ENCODE assay signal across 10 mouse cellular contexts in the genomic region with DNA sequence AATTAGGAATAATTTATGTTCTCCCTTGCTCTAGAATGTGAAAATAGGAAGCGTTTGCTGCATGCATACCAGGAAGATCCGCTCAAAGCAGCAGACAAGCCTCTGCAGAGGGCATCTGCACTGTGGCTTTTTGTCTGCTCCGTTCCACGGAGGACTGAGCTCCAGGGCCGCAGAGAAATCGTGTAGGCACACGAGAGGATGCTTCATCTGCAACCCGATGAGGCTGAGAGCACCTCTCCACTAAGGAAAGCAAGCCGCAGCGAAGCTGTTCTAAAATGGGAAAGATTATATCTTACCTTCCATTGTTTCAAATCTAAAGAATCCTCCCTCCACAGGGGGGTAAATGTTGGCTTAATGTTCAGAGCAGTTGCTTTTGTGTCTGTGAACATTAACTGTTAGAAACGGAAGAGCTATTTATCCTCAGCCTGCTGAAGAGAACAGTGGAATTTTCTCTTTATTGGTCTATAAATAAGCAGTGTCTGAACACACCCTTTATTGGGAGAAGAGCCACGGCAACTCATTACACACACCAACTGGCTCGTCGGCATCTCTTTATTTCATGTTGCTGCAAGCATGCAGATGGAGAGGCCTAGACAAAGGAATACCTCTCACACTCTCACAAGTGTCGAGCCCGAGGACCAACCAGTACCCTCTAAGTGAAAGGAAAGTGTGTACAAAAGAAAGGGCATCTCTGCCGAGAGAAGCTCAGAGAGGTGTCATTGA.
DNase-seq lines count a peak whose midpoint lies in the region; ATAC-seq lines count a peak whose summit lies in the region.
"Had no signal": no experiment of that assay in that cellular context is flagged by ENCODE, and none has a peak within 500 bp of the region (broad histone marks: within the 10 kb centered on the region; RNA-seq: fewer than 3 reads in every experiment).

No protein-coding gene starts in this region.

- H3K4me1 ChIP-seq in kidney, embryonic 14.5 days (ENCODE audit: control insufficient read depth, insufficient read depth, low read length) = peaks cover 16% of the 10 kb centered on the region
- H3K4me1 ChIP-seq: liver, embryonic 13.5 days had no signal

- ATAC-seq in kidney, embryonic 14.5 days (ENCODE audit: low FRiP score, low TSS enrichment) = no peak

- WGBS in kidney, embryonic 14.5 days = 31% methylated on average over 17 of the region's 17 CpGs

- DNase-seq in kidney, adult 11 months = no peak
- peak; percentile 29 for DNase-seq in right cerebral cortex, postnatal 25 days
- no peak for DNase-seq in right cerebral cortex, postnatal 4 days
- DNase-seq in layer of hippocampus, adult 9-11 months = peak; percentile 54
- DNase-seq in spleen, postnatal 14 days (ENCODE audit: low spot score in 2 of 2) = no peak
- DNase-seq in testis, postnatal 10 days (ENCODE audit: low spot score) = no peak
- no peak for DNase-seq in adrenal gland, postnatal 25 days
- DNase-seq: gastrocnemius, postnatal 14 days; liver, embryonic 13.5 days had no signal

- H3K4me3 ChIP-seq in kidney, embryonic 14.5 days (ENCODE audit: low read length) = no peak overlapping the region
- H3K4me3 ChIP-seq: liver, embryonic 13.5 days had no signal

- H3K27ac ChIP-seq in kidney, embryonic 14.5 days (ENCODE audit: low read depth, low read length) = peak overlapping the region; percentile 33
- H3K27ac ChIP-seq: liver, embryonic 13.5 days had no signal

- H3K9ac ChIP-seq in kidney, embryonic 14.5 days (ENCODE audit: low read depth, low read length) = no peak overlapping the region; the same call in 1 of the 2 replicates
- H3K9ac ChIP-seq: liver, embryonic 13.5 days had no signal

- no peaks in the 10 kb centered on the region for H3K27me3 ChIP-seq in kidney, embryonic 14.5 days (ENCODE audit: control insufficient read depth, insufficient read depth, low read length)
- H3K27me3 ChIP-seq: liver, embryonic 13.5 days had no signal

- H3K36me3 ChIP-seq in kidney, embryonic 14.5 days (ENCODE audit: control insufficient read depth, insufficient read depth, low read length) = no peaks in the 10 kb centered on the region
- H3K36me3 ChIP-seq: liver, embryonic 13.5 days had no signal

- 0 out of 2 replicates have a peak overlapping the region, but pooled peaks have one; percentile 11 for H3K4me2 ChIP-seq in kidney, embryonic 14.5 days (replicated peaks; ENCODE audit: low read depth, low read length)
- H3K4me2 ChIP-seq: liver, embryonic 13.5 days had no signal

- H3K9me3 ChIP-seq in kidney, embryonic 14.5 days (ENCODE audit: control insufficient read depth, low read length) = no peaks in the 10 kb centered on the region
- H3K9me3 ChIP-seq: liver, embryonic 13.5 days had no signal

Comparison
In these comparisons a context has a peak if more than half of its experiments do, and no peak if none do; other contexts are left out.
1. DNase-seq: peak in right cerebral cortex, postnatal 25 days (single experiment) and layer of hippocampus, adult 9-11 months (single experiment); none in kidney, adult 11 months (single experiment), right cerebral cortex, postnatal 4 days (single experiment), spleen, postnatal 14 days (0 of 2), testis, postnatal 10 days (single experiment) and adrenal gland, postnatal 25 days (single experiment).